Mouse (Mus musculus) heart, adult 8-10 months (tissue): ENCODE measurements at regions not wholly inside any gene's neighbourhood (a gene's known extent, or its start where the extent isn't known, plus 50 kb on each side); places are given as distances from the start of the nearest gene placed in this dataset.
"Not testable (repeated sequence)": the region's sequence is repeated elsewhere in the genome, so short reads cannot be mapped to it uniquely, and the experiment has no call there.

Experiments used
- DNase-seq: peaks from one replicate; pipeline ENCODE4 v3.0.0; 2022; ENCODE audit warnings: low spot score

DNA sequence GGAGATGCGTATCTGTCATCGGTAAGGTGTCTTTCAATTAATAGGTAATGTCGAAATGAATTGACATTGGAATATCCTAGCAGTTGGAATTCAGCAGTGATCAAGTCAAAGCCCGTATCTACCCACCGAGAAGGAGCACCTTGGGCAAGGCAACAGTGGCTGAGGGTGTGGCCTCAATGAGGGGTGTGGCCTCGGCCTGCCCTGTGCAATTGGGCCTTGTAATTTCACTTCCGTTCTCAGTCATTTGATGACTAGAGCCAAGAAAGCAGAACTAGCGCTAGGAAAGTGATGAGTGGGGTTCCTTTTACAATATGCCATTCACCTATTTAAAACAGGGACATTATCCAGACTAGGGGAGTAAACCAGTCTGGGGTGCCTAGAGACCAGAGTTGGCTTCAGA lies 77.6 kb downstream of the Elovl4 start:
- DNase-seq, result no peak

DNA sequence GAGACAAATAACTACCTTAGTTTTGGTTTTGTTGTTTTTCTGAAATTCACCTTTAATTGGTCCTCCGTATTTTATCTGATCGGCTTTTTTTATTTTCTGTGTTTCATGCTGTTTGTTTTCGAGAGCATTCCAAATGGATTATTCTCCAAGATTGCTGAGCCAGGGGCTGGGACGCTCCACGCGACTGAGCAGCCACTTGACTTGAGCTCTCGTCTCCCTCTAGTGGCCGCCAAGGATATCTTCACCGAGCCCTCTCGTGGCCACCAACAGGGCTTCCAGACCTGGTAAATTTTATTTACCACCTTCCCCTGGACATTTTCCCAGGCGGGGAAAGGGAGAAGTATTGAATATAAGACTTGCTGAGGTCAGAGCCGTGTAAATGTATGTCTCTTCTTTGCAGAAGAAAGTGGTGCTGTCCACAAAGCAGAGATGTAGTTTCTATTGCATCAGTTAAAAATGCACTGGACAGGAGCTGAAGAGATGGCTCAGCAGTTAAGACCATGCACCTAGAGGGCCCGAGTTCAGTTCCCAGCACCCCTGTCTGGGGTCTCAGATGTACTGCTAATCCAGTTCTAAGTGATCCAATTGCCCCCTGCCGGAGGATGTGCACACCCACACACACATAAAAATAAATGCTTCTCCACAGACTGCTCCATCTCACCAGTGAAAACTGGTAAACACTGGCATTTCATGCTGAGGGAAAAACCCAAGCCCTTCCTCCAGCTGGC lies 78.5 kb downstream of the Elovl4 start:
- DNase-seq, result peak; percentile 49

DNA sequence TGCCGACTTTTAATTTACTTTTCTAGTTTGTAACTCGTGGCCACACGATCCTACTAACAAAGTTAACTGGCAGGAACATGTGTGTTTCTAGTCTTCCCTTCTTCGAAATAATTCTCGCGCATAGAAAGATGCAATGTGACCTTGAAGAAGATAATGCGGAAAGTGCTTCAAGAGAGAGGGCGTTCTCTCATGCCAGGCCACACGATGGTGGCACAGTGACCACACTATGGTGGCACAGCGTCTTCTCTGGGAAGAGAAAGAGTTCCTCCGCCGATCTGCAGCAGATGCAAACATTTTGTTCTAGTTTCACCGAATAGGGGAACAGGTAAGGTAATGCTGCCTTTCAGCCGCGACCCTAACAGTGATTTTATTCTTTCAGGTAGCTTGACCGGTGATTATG lies 79.1 kb downstream of the Elovl4 start:
- no peak for DNase-seq

DNA sequence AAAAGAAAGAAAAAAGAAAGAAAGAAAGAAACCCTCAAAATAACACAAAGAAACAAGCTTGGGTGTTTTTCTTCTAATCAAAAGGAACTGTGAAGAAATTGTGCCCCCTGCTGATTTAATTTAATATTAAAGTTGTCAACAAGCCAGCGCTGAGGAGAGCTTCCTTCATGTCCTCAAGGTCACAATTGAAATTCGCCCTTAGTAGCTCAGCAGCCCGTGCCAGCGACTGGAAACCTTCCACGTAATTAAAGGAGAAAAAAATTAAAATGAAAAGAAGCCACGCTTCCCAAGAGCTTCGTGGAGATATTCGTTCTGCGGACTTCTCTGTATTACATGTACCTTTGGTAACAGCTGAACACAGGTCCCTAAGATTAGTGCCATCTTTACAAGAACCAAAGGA lies 80.0 kb downstream of the Elovl4 start:
- peak; percentile 14 for DNase-seq

DNA sequence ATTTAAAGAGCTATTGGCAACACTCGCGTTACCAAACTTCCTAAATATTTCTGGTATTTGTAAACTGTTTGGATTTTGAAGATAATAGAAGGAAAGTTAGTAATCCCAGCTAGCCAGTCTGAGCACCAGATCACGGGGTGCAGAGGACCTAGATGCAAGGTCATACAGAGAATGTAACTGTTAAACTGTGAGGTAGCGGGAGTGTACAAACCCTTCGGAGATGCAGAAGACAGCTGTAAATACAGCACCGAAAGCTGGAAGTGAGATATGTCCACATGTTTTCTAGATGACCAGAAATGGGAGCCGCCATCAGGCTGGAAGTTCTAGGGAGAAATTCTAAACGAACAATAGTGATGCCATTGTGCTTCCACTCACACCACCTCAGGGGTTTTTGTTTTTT lies 80.5 kb downstream of the Elovl4 start:
- DNase-seq, result no peak

DNA sequence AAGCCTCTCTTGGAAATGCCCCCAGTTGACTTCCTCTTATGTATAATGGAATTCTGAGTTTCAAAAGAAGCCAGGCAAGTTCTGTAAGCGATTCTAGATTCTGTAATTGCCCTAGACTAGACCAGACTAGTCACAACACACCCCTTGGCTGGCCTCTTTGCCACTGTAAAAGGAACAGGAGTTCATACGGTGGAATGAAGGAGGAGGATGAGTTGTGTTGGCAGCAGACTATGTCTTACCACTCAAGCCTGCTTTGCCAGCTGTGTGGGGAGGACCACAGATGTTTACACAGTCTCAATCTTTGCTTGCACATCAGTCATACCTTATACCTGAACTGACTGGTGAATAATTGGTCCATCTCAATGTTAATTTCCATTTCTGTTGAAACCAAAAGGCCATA lies 85.1 kb downstream of the Elovl4 start:
- DNase-seq, result no peak

DNA sequence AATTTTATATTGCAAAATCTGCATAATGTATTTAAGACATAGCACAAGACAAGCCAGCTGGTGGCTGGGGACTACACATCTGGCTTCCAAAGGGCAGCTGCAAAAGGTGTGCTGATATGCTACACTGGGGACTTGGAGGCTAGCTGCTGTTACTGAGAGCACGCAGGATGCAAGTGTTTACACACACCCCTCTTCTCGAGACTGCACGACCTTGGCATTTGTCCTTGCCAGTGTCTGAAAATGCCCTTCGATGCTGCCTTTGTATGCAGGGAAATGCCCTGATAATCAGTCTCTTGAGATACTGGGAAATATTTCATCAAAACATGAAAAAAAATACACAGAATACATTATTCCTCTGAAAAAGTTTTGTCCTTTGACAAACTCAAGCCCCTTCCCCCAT lies 86.3 kb downstream of the Elovl4 start:
- no peak for DNase-seq

DNA sequence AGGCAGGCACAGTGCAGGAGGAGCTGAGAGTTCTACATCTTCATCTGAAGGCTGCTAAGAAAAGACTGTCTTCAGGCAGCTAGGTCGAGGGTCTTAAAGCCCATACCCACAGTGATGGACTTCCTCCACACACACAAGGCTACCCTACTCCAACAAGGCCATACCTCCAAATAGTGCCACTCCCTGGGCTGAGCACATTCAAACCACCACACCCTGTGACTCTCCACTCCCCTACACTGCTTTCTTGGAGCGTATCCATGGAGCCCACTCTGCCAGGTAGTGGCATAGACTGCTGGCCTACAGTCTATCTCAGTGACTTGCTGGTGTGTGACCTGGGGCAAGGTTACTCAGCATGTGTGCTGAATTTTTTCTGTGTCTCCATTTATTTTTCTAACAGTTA lies 88.0 kb downstream of the Elovl4 start:
- DNase-seq, result not testable (repeated sequence)

DNA sequence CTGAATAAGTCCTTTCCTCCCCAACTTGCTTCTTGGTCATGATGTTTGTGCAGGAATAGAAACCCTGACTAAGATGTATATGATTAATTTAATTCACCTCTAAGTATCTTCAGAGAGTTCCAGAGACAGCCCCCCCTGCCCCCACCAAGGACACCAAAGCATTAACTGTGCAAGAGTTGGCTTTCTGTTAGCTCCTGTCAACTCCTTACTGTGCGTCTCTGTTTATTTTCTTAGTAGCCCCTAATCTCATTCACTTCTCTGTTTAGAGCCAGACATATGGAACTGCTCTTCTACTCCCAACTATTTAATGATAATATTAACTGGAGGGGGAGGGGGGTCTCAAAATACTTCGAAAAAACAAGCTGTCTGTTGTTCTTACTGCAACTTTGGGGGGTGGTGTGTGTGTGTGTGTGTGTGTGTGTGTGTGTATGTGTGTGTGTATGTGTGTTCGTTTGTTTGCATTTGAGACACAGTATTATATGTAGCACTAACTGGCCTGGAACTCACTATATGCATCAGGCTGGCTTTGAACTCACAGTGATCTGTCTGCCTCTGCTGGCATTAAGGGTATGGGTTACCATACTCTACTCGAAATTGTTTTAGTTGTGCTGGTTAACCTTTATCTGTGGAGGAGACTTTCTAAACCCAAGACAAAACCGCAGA lies 89.8 kb downstream of the Elovl4 start:
- no peak for DNase-seq

DNA sequence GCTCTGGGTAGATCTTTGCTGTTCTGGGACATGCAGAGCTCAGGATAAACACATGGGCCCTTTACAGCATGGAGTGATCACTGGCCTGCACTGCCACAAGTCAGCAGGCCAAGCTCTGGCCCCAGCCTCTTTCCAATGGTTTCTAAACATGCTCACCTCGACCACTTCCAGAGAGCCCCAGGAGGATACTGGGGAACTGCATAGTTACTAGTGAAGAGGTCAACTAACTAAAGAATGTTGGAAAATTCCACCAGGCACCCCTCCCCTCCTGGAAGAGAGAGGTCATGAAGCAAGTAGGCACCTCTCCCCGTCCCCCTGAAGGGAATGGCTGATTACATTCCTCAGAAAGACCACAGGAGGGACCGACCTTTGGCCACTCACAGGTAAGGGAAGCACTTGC lies 98.7 kb downstream of the Elovl4 start:
- no peak for DNase-seq

DNA sequence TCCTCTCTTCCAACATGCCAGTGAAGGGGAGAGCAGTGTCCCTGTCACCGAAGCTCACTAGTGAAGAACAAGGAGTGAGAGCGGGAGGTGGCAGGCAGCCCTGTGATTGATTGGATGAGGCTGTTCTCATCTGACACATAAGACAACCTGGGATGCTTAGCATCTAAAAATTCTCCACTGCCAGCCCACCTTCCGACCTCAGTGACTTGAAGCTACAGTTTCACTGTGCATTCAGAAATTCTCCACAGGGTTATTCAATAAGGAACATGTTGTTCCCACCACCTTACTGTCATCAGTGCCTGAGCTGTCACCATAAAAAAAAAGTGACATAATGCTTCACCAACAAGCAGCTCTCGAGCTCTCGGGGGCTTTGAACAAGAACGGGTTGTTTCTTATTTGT lies 100.0 kb downstream of the Elovl4 start:
- DNase-seq, result no peak

DNA sequence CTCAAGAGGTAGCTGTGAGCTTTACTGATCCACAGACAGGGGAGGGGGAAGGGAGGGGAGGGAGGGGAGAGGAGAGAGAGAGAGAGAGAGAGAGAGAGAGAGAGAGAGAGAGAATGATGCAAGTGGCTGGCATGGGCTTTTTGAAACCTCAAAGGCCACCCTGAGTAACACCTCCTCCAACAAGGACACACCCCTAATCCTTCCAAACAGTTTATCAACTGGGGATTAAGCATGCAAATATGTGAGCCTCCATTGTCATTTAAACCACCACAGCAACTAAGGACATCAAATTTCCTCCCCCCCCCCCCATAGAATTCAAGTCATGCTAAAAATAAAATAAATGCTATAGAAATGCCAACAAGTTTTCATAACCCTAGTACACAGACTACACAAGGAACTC lies 101.9 kb downstream of the Elovl4 start:
- no peak for DNase-seq

DNA sequence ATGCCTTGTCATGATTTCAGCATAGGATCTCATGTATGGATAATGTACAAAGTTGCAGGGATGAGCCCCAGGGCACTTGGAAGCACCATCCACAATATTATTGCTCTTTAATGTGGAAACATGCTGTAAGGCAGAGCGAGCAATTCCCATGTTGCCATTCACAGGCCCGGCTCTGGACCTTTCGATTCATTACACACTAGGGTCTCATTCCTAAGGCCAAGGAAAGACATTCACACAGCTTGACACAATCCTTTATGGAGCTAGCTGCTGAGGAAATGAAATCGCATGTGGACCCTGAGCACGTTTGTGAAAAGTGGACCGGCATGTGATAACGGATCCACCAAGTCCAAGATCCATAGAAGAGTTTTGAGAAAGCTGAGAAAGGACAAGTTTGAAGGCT lies 105.2 kb downstream of the Elovl4 start:
- DNase-seq, result no peak

DNA sequence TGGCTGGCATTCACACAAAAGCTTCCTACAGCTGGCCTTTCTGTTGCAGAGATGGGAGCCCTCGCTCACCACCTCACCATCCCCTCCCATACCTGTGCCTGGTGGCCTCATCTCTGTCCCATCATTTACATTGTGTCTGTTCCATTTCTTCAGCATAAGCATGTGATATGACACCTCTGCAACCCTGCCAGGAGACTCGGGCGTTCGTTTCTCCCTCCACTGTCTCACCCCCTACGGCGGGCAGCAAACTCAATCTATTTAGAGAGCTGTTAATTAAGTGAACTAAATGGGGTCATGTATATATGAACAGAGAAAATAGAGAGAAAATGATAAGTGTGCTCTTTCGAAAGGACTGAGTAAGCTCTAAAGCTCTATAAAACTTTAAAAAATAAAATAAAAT lies 106.0 kb downstream of the Elovl4 start:
- no peak for DNase-seq

DNA sequence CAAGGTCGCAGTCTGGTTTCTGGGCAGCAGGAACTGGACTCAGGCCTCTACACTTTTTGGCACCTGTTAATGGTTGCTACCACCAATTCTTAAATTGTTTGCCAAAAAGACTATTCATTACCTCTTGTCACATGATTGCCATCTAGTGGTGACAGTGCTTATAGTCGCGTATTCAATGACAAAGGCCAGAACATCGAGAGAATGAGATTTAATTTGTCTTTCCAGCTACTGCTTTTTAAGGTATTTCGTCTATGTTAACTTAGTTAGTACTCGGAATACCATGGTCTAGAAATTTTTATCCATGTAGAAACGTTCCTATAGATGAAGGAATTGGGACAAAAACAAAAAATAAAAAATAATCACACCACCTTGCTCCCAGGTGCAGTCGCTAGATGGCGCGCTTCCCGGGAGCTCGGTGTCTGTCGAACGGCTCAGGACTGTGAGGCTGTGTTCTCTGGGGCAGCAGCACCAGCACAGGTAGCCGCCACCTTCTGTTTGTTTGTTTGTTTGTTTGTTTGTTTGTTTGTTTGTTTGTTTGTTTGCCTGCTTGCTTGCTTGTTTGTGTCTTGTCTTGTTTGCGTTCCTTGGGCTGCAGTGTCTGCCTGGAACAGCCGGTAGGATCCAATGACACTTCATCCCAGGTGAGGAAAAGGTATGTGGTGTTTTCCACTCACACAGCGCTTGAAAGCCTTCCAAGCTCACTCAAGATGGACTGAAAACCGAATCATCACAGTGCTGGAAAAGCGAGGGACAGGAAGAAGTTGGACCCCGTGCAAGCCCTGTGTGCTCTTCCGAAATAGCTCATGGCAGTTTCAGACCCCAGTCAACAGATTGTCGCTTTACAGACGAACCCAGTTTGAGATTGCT lies 114.5 kb downstream of the Elovl4 start:
- DNase-seq, result peak; percentile 75
